Mouse (Mus musculus) adrenal gland, adult 18-20 months (tissue): ENCODE measurements around the gene Hdac9. TPM values are rescaled to one million over a fixed set of nuclear protein-coding genes. Genes with fewer than 3 reads are reported as not detected.

Experiments
- DNase-seq, 2 experiments: peaks; one replicate each; pipeline ENCODE4 v3.0.0; 2021 to 2022; ENCODE audit warnings: low spot score in 2 of 2
- total RNA-seq, 2 experiments: library from RNA; stranded (reverse); gene quantifications; 1 replicate in 1 of 2; 2 replicates in 1 of 2; pipeline ENCODE4 v1.2.3; 2021

The Hdac9 gene
- total RNA-seq, 2 experiments from 2014 or later = 1.2 to 1.4 TPM

- no peak for DNase-seq
These were observed 302.1 kb downstream of the Hdac9 start for GRCm38 (mm10) chr12:34614796-34615195.

DNA sequence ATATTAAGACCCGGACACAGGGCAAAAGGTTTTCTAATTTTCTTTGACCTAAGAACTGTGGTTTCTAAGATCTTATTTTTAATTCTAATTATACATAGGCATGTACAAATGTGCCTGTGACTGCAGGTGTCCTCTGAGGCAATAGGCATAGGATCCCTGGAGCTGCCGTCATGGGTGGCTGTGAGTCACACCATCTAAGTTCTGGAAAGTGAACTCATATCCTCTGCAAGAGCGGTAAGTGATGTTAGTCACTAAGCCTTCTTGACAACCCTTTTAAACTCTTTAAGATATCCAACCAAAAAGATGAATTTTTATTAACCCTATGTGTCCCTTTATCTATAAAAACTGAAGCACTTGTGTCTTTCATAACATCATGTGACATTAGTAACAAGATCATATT is 304.4 kb downstream of the Hdac9 start:
- no peak for DNase-seq

DNA sequence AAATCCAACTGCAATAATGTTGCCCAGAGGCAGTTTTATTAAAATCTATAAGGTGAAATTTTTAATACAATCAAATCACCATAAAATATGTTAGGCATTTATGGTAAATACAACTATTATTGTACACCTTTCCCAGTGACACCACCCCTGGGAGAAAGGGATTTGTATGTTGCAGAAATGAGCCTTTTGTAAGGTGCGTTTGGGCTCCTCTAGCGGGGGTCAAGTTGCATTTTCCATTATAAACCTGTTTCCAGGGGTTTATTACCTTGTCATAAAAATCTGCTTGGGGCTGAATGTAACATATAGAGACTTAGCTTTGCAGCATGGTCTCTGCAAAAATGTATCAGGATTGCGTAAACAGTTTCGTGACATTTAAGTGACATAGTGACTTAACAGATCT is 312.4 kb downstream of the Hdac9 start:
- no peak for DNase-seq

DNA sequence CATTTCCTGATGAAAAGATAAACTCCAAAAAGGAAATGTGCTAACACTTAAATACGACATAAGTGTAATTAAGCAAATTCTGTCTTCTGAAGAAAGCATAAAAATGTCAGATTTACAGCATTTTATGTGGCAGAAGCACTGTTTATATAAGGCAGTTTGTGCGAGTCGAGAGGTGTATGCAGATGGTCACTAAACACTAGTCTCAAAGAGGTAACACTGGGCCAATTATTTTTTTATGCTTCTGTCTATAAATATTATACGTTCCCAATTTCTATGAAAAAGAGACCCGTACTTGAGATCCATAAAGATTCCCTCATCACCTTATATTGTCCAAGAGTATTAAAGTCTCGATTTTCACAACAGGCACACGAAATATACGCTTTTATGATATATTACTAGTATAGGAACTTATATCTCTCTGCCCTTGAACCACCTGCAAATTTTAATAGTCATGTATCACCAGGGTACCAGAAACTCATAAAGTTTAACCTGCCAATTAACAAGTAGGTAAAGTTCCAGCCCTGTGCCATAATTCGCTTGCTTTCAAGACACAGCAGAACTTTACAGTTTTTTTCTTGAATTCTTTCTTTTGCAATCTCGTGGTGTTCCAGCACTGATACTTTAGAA is 322.6 kb downstream of the Hdac9 start:
- DNase-seq = no peak

DNA sequence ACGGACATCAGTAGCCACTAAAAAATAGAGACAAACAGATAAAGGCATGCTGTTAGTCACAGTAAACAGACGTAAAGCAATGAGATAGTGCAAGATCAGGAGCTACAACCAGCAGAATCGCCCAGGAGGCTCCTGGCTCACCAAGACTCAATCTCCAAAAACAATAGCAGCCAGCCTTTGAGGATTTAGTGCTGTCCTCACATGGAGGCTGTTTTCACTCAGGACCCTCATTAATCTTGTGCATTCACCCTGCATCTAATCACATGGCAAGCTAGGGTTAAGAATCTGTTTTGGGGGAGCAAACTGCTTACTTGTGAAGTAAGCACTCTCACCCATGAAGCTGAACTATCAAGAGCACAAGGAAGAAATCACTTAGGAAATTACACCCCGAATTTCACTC is 329.7 kb downstream of the Hdac9 start:
- no peak for DNase-seq

- no peak for DNase-seq
These were observed 334.4 kb downstream of the Hdac9 start for GRCm38 (mm10) chr12:34582522-34582921.

- DNase-seq = no peak
These were observed 337.7 kb downstream of the Hdac9 start for GRCm38 (mm10) chr12:34579220-34579619.

DNA sequence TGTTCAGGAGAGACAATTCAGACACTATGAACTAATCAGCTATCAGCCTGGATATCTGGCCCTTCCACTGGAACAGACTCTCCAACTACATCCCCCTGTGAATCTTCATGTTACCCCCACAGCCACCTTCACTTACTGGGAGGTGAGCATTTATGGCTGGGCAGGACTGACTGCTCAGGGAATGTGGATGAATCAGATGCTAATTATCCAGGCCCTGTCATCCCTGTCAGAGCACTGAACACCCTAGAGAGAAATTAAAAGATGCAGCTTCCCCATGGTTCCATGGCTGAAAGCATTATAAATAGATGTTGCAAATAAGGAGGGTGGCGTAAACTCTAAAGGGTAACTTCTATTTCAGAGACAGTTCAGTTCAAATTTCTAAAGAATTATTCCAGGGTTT is 345.8 kb downstream of the Hdac9 start:
- DNase-seq = no peak

- no peak for DNase-seq
These were observed 347.4 kb downstream of the Hdac9 start for GRCm38 (mm10) chr12:34569472-34569871.

DNA sequence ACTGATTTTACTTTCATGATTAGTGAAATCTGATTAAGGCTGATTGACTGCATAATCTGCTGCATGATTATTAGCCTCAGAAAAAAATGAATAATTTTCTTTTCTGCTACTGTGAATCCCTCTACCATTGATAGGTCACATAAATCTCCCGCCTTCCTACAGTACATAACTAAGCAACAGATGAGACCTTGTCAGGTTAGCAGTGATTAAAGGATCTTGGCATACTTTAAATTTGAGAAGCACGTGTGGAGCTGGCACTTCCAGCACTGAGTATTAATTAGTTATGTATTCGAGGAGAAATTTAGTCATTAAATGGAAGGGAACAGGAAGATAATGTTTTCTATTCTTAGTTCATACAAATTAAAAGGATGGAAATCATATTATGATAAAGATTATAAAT is 347.8 kb downstream of the Hdac9 start:
- DNase-seq = no peak

DNA sequence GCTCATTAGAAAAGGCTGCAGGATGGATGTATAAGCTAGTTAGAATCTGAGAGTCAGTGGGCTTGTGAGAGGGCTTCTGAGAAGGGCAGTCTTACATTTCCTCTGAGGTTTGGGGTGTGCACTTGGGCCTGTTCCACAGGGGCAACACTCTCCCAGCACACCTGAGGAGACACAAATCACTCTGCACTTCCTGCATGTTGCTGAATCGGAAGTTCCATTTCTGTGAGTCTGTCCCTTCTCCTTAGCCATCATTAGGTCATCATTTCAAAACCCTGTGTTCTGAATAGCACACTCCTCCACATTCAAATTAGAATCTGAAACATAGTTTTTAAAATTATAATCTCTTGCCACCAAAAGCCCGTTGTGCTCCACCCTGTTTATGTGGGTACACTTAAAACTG is 354.6 kb downstream of the Hdac9 start:
- DNase-seq = no peak

- no peak for DNase-seq
These were observed 357.9 kb downstream of the Hdac9 start for GRCm38 (mm10) chr12:34559001-34559400.

GRCm38 (mm10) chr12:34554803-34555202 is 362.1 kb downstream of the Hdac9 start:
- DNase-seq = no peak

- DNase-seq = no peak
These were observed 366.6 kb downstream of the Hdac9 start for GRCm38 (mm10) chr12:34550268-34550667.

- DNase-seq = no peak
These were observed 387.7 kb downstream of the Hdac9 start for GRCm38 (mm10) chr12:34529165-34529545.

DNA sequence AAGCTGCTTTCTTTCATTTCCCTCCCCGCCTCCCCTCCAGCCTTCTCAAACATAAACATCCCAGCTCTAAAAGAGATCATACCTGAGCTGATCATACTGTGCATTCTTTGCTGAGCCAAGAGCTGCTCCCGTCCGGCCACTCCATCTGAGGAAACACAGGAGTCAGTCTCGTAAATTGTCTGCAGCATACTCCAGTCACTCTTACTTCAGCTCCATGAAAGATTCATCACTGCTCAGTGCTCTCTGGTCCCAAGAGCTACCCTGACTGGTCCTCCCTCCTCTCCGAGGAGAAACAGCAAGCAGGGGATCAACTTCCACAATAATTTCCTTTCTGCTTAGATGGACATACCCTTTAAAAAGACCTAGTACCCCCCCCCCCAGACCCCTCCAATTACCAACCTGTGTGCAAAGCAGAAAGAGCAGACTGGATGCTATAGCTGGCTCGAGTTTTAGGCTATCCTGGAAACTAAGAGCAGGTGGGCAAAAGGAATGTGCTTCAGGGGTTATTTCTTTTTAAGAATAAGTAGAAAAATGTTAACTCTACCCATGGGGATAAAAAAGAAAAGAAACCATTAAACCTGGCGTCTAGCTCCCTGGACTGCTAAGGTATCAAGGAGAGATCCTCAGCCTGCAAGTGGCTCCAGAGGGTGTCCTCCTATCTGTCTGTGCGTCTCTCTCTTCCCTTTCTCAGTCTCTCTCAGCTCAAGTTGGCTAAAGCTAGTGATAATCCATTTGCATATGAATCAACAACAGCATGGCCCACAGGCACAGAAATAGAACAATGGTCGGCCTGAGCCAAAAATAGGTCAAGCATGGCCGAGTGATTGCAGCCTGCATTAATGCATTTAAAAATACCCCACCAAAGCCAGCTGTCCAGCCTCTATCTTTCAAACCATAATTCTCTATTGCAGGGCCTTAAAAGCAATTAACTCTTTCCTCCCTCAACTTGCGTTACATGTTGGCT is 388.4 kb downstream of the Hdac9 start:
- no peak for DNase-seq

GRCm38 (mm10) chr12:34527761-34528160 is 389.1 kb downstream of the Hdac9 start:
- DNase-seq = no peak

DNA sequence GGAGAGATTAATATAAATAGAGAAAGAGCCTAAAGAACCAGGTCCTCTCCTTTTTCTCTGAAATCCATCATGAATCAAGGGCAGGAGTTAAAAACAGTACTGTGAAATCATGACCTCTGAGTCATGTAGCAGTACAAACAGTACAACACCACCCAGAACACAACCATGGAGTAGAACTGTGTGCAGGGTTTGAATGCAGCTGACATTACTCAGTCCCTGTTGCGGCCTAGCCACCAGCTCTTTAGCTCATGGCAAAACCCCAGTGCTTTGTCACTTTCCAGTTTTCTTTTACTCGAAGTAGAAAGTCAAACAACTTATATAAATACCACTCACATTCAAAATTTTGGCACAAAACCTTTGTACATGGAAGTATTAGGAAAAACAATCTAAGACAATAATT is 395.4 kb downstream of the Hdac9 start:
- DNase-seq = no peak

- DNase-seq = no peak
These were observed 399.9 kb downstream of the Hdac9 start for GRCm38 (mm10) chr12:34516769-34517562.

DNA sequence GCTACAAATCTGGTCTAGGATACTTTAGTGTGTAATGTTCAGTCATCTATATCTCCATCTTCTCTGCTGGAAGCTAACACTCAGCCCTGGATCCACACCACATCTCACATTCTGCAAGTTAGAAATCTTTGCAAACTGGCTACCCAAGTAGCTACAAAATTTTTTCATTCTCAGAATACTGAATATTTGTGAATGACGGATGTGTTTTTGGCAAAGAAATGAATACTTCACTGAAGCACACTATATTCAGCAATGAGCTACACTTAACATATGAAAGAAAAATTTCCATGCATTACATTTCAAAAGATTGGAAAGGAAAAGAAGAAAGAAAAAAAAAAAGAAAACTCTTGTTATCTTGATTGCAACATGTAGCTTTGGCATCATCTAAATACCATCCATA is 410.6 kb downstream of the Hdac9 start:
- DNase-seq = no peak

DNA sequence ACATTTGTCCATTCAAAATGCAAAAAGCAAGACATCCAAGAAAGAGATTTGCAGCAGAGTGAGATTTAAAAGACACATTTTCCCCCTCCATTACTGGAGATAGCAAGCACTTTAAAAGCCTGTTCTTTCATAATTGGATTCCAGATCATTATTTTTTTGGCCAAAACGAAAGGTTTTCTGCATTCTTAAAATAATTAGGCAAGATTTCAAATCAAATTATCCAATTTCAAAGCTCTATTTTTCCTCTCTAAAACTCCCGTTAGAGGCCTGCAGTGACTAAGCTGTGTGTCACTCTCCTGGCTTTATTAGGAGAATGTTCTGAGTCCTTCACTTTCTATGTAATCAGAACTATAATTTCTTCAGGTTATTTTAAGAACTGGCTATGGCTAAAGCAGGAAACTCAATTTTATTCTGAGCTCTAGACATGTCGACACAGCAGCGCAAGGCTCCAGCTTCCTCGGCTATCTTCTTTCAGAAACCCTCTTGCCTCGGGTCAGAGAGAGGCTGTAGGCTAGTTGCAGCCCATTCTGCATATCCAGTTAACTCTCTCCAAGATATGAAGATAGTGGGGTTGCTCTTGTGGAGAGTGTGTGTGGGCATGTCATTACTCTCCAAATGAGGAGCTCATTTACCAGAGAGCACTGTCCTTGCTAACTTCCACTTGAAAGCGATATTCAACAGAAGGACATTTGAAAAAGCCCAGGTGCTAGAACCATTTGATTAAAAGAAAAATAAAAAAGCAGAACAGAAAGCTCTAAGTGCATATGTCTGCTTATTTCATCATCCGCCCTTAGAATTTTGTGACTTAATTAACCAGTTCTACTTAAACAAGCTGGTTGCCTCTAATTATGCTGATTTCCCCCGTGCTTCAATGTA is 417.9 kb downstream of the Hdac9 start:
- DNase-seq = no peak
